25 mouse cellular contexts compared by ENCODE assay signal in the genomic region with DNA sequence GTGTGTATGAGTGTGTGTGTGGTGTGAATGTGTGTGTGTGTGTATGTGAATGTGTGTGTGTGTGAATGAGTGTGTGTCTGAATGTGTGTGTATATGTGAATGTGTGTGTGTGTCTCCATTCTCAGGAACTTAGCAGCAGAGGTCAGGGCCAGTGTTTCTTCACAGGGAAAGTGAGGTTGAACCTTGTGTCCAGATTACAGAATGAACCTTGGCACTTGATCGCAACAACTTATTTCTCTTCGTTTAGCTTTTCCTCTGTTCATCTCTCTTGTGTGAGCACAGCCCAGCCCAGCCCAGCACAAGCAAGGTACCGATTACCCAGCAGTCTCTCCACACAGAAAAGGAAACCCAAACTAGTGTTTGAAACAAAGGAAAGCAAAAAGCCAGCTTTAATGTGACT.
"Had no signal": no experiment of that assay in that cellular context is flagged by ENCODE, and none has a peak within 500 bp of the region (broad histone marks: within the 10 kb centered on the region; RNA-seq: fewer than 3 reads in every experiment).

No protein-coding gene starts in this region.

- H3K9ac ChIP-seq: heart, embryonic 12.5 days; hindbrain, embryonic 12.5 days; hindbrain, embryonic 14.5 days; intestine, embryonic 15.5 days; limb, embryonic 13.5 days; limb, embryonic 15.5 days; liver, embryonic 13.5 days had no signal

- DNase-seq: gastrocnemius, adult 2 months; gastrocnemius, postnatal 10 days; gastrocnemius, postnatal 25 days; heart, adult 18-20 months; heart, postnatal 10 days; heart, postnatal 4 days; kidney, adult 8-10 months; kidney, postnatal 10 days; kidney, postnatal 25 days; kidney, postnatal 4 days; layer of hippocampus, postnatal 36 days; left cerebral cortex, postnatal 4 days; liver, embryonic 13.5 days had no signal

- H3K4me1 ChIP-seq: hindbrain, embryonic 12.5 days; intestine, embryonic 15.5 days; liver, embryonic 13.5 days had no signal

- ATAC-seq: hindbrain, embryonic 16.5 days; inflammation-experienced regulatory T-cells, adult 6 months; intestine, embryonic 15.5 days; intestine, postnatal 0 days had no signal

- H3K27me3 ChIP-seq: hindbrain, embryonic 12.5 days; intestine, embryonic 15.5 days; limb, embryonic 13.5 days; limb, embryonic 15.5 days; liver, embryonic 13.5 days had no signal

- H3K27ac ChIP-seq: heart, embryonic 10.5 days; hindbrain, embryonic 10.5 days; hindbrain, embryonic 12.5 days; hindbrain, embryonic 14.5 days; intestine, embryonic 15.5 days; layer of hippocampus, adult 2 months; limb, embryonic 13.5 days; limb, embryonic 15.5 days; liver, embryonic 13.5 days had no signal

- H3K9me3 ChIP-seq: heart, embryonic 10.5 days; heart, embryonic 12.5 days; hindbrain, embryonic 10.5 days; hindbrain, embryonic 12.5 days; intestine, embryonic 15.5 days; limb, embryonic 13.5 days; limb, embryonic 15.5 days; liver, embryonic 13.5 days had no signal

- H3K36me3 ChIP-seq: heart, embryonic 10.5 days; heart, embryonic 12.5 days; hindbrain, embryonic 10.5 days; hindbrain, embryonic 12.5 days; intestine, embryonic 15.5 days; limb, embryonic 13.5 days; limb, embryonic 15.5 days; liver, embryonic 13.5 days had no signal

- H3K4me3 ChIP-seq: gastrocnemius, adult 2 months; heart, embryonic 10.5 days; heart, embryonic 12.5 days; hindbrain, embryonic 10.5 days; hindbrain, embryonic 12.5 days; intestine, embryonic 15.5 days; layer of hippocampus, adult 2 months; limb, embryonic 13.5 days; limb, embryonic 15.5 days; liver, embryonic 13.5 days had no signal

- H3K4me2 ChIP-seq: heart, embryonic 12.5 days; hindbrain, embryonic 12.5 days; hindbrain, embryonic 14.5 days; intestine, embryonic 15.5 days; limb, embryonic 13.5 days; limb, embryonic 15.5 days; liver, embryonic 13.5 days had no signal
